Mouse (Mus musculus): ENCODE measurements around the gene Proz. TPM values are rescaled to one million over a fixed set of nuclear protein-coding genes. Genes with fewer than 3 reads are reported as not detected.

The Proz gene
- total and polyA plus RNA-seq, 3 experiments: not detected

- H3K79me2 ChIP-seq (replicated peaks; ENCODE audit: control insufficient read depth, insufficient read depth, low read length): peaks cover 21% of the 10 kb centered on the region
- H3K4me3 ChIP-seq: no peak overlapping the region
- TF ChIP-seq POLR2A (IDR thresholded peaks at IDR 0.05; ENCODE audit: insufficient read depth, low read depth, low read length): no peak
- TF ChIP-seq EP300 (IDR thresholded peaks at IDR 0.05; ENCODE audit: insufficient read depth, low read depth, low read length): no peak
- no peak for TF ChIP-seq CTCF (IDR thresholded peaks at IDR 0.05)
- H3K27me3 ChIP-seq (ENCODE audit: control insufficient read depth, insufficient read depth, low read length): no peaks in the 10 kb centered on the region
- no peak overlapping the region for H3K9ac ChIP-seq (ENCODE audit: low read depth, low read length)
- H3K27ac ChIP-seq: no peak overlapping the region
- peaks cover 9% of the 10 kb centered on the region for H3K4me1 ChIP-seq (ENCODE audit: control insufficient read depth, insufficient read depth, low read length)
- intact Hi-C loops (cut with DNase I): loop anchor here (5.0 to 10.0 kb wide), 2 partner anchors 98 to 354 kb away; partner anchors contain the start of gene Atp11a
- DNase-seq: no peak
- WGBS: 63% methylated on average over 8 of the region's 8 CpGs
- no peaks in the 10 kb centered on the region for H3K36me3 ChIP-seq (ENCODE audit: control insufficient read depth, insufficient read depth, low read length)
Observed at GRCm38 (mm10) chr8:13108967-13109366, 48.3 kb downstream of the Proz start.

GRCm38 (mm10) chr8:13109416-13109960 is 48.8 kb downstream of the Proz start:
- intact Hi-C loops (cut with DNase I): loop anchor here (5.0 to 10.0 kb wide), 2 partner anchors 98 to 355 kb away; partner anchors contain the start of gene Atp11a
- TF ChIP-seq EP300 (IDR thresholded peaks at IDR 0.05; ENCODE audit: insufficient read depth, low read depth, low read length) (no peak), POLR2A (IDR thresholded peaks at IDR 0.05; ENCODE audit: insufficient read depth, low read depth, low read length) (no peak), CTCF (IDR thresholded peaks at IDR 0.05) (no peak)
- H3K79me2 ChIP-seq (replicated peaks; ENCODE audit: control insufficient read depth, insufficient read depth, low read length): peaks cover 20% of the 10 kb centered on the region
- no peak overlapping the region for H3K9ac ChIP-seq (ENCODE audit: low read depth, low read length)
- H3K27me3 ChIP-seq (ENCODE audit: control insufficient read depth, insufficient read depth, low read length): no peaks in the 10 kb centered on the region
- no peak for DNase-seq
- no peaks in the 10 kb centered on the region for H3K36me3 ChIP-seq (ENCODE audit: control insufficient read depth, insufficient read depth, low read length)
- no peak overlapping the region for H3K27ac ChIP-seq
- peaks cover 9% of the 10 kb centered on the region for H3K4me1 ChIP-seq (ENCODE audit: control insufficient read depth, insufficient read depth, low read length)
- no peak overlapping the region for H3K4me3 ChIP-seq
- WGBS: 30% methylated on average over 1 of the region's 1 CpGs

GRCm38 (mm10) chr8:13111917-13112316 is 51.2 kb downstream of the Proz start:
- H3K4me1 ChIP-seq (ENCODE audit: control insufficient read depth, insufficient read depth, low read length): peaks cover 6% of the 10 kb centered on the region; the same call in 1 of the 2 replicates

GRCm38 (mm10) chr8:13113232-13113631 is 52.5 kb downstream of the Proz start:
- Histone ChIP-seq H3K4me1 (ENCODE audit: control insufficient read depth, insufficient read depth, low read length) (peaks cover 5% of the 10 kb centered on the region; the same call in 1 of the 2 replicates), H3K4me3 (no peak overlapping the region), H3K79me2 (replicated peaks; ENCODE audit: control insufficient read depth, insufficient read depth, low read length) (peaks cover 14% of the 10 kb centered on the region), H3K27ac (no peak overlapping the region), H3K27me3 (ENCODE audit: control insufficient read depth, insufficient read depth, low read length) (no peaks in the 10 kb centered on the region), H3K36me3 (ENCODE audit: control insufficient read depth, insufficient read depth, low read length) (no peaks in the 10 kb centered on the region), H3K9ac (ENCODE audit: low read depth, low read length) (no peak overlapping the region)
- intact Hi-C loops (cut with DNase I): no loop called here
- no peak for DNase-seq
- WGBS: 91% methylated on average over 4 of the region's 4 CpGs
- TF ChIP-seq CTCF (IDR thresholded peaks at IDR 0.05): no peak
- no peak for TF ChIP-seq POLR2A (IDR thresholded peaks at IDR 0.05; ENCODE audit: insufficient read depth, low read depth, low read length)
- TF ChIP-seq EP300 (IDR thresholded peaks at IDR 0.05; ENCODE audit: insufficient read depth, low read depth, low read length): no peak

More at GRCm38 (mm10) chr8:13111917-13112316, 51.2 kb downstream of the Proz start:
- TF ChIP-seq CTCF (IDR thresholded peaks at IDR 0.05): no peak
- no peak for TF ChIP-seq EP300 (IDR thresholded peaks at IDR 0.05; ENCODE audit: insufficient read depth, low read depth, low read length)
- no peak for TF ChIP-seq POLR2A (IDR thresholded peaks at IDR 0.05; ENCODE audit: insufficient read depth, low read depth, low read length)
- Histone ChIP-seq H3K27me3 (ENCODE audit: control insufficient read depth, insufficient read depth, low read length) (no peaks in the 10 kb centered on the region), H3K9ac (ENCODE audit: low read depth, low read length) (no peak overlapping the region), H3K79me2 (replicated peaks; ENCODE audit: control insufficient read depth, insufficient read depth, low read length) (peaks cover 14% of the 10 kb centered on the region), H3K27ac (no peak overlapping the region), H3K36me3 (ENCODE audit: control insufficient read depth, insufficient read depth, low read length) (no peaks in the 10 kb centered on the region), H3K4me3 (no peak overlapping the region)
- 74% methylated on average over 11 of the region's 11 CpGs for WGBS
- DNase-seq: peak in 1 of 2 experiments; percentile 16
- intact Hi-C loops (cut with DNase I): no loop called here

- WGBS: 93% methylated on average over 2 of the region's 2 CpGs
- Histone ChIP-seq H3K4me1 (ENCODE audit: control insufficient read depth, insufficient read depth, low read length) (no peaks in the 10 kb centered on the region), H3K27me3 (ENCODE audit: control insufficient read depth, insufficient read depth, low read length) (no peaks in the 10 kb centered on the region), H3K9ac (ENCODE audit: low read depth, low read length) (no peak overlapping the region), H3K4me3 (no peak overlapping the region), H3K36me3 (ENCODE audit: control insufficient read depth, insufficient read depth, low read length) (no peaks in the 10 kb centered on the region), H3K79me2 (replicated peaks; ENCODE audit: control insufficient read depth, insufficient read depth, low read length) (peaks cover 5% of the 10 kb centered on the region), H3K27ac (no peak overlapping the region)
- intact Hi-C loops (cut with DNase I): no loop called here
- TF ChIP-seq CTCF (IDR thresholded peaks at IDR 0.05): no peak
- no peak for TF ChIP-seq EP300 (IDR thresholded peaks at IDR 0.05; ENCODE audit: insufficient read depth, low read depth, low read length)
- TF ChIP-seq POLR2A (IDR thresholded peaks at IDR 0.05; ENCODE audit: insufficient read depth, low read depth, low read length): no peak
- DNase-seq: no peak
Observed at GRCm38 (mm10) chr8:13117096-13117495, 56.4 kb downstream of the Proz start.

- Histone ChIP-seq H3K27ac (no peak overlapping the region), H3K36me3 (ENCODE audit: control insufficient read depth, insufficient read depth, low read length) (no peaks in the 10 kb centered on the region), H3K79me2 (replicated peaks; ENCODE audit: control insufficient read depth, insufficient read depth, low read length) (peaks cover 3% of the 10 kb centered on the region), H3K27me3 (ENCODE audit: control insufficient read depth, insufficient read depth, low read length) (no peaks in the 10 kb centered on the region), H3K4me3 (no peak overlapping the region), H3K4me1 (ENCODE audit: control insufficient read depth, insufficient read depth, low read length) (no peaks in the 10 kb centered on the region), H3K9ac (ENCODE audit: low read depth, low read length) (no peak overlapping the region)
- no peak for DNase-seq
- no peak for TF ChIP-seq EP300 (IDR thresholded peaks at IDR 0.05; ENCODE audit: insufficient read depth, low read depth, low read length)
- 70% methylated on average over 3 of the region's 3 CpGs for WGBS
- intact Hi-C loops (cut with DNase I): no loop called here
Observed at GRCm38 (mm10) chr8:13118516-13118915, 57.8 kb downstream of the Proz start.

All from heart, adult 2 months (tissue).